Mouse (Mus musculus) layer of hippocampus, adult 18-20 months (tissue): ENCODE data around the gene Pram1. TPM values are rescaled to one million over a fixed set of nuclear protein-coding genes. Genes with fewer than 3 reads are reported as not detected.

Experiments
- DNase-seq, 2 experiments: peaks; one replicate each; pipeline ENCODE4 v3.0.0; 2022; ENCODE audit warnings: low spot score in 2 of 2
- total RNA-seq, 2 experiments: library from RNA; stranded (reverse); gene quantifications; 2 replicates each; pipeline ENCODE4 v1.2.3; 2021

The Pram1 gene
- total RNA-seq, 2 experiments from 2014 or later: 0.30 TPM; not detected in 1

- DNase-seq: no peak
Measured at GRCm38 (mm10) chr17:33666813-33667212, 29.0 kb downstream of the Pram1 start.

- DNase-seq: no peak
Measured at GRCm38 (mm10) chr17:33669681-33670080, 31.8 kb downstream of the Pram1 start.

GRCm38 (mm10) chr17:33673837-33674236, 36.0 kb downstream of the Pram1 start:
- no peak for DNase-seq

- no peak for DNase-seq
Measured at GRCm38 (mm10) chr17:33675452-33675851, 37.6 kb downstream of the Pram1 start.

GRCm38 (mm10) chr17:33676086-33676485, 38.2 kb downstream of the Pram1 start:
- DNase-seq: no peak

- DNase-seq: no peak
Measured at GRCm38 (mm10) chr17:33678771-33679170, 40.9 kb downstream of the Pram1 start.

GRCm38 (mm10) chr17:33681767-33682166, 43.9 kb downstream of the Pram1 start:
- no peak for DNase-seq

- DNase-seq: peak; percentile 76 to 84
Measured at GRCm38 (mm10) chr17:33684671-33685231, 46.9 kb downstream of the Pram1 start.

GRCm38 (mm10) chr17:33685249-33685653, 47.4 kb downstream of the Pram1 start:
- peak; percentile 96 to 98 for DNase-seq

- no peak for DNase-seq
Measured at GRCm38 (mm10) chr17:33686760-33687159, 48.9 kb downstream of the Pram1 start, which contains the start of gene Hnrnpm. Hnrnpm (minus strand) TSS chr17:33686860.

Other genes starting within 250 kb of the Pram1 start
- 10 to 100 TPM; 11.4 to 12.7 TPM for gene Zfp101, start 243.4 kb upstream of the Pram1 start, total RNA-seq
- not detected for gene Actl9, start 205.2 kb upstream of the Pram1 start, total RNA-seq
- gene Adamts10, start 113.9 kb upstream of the Pram1 start, total RNA-seq: 10 to 100 TPM; 18.7 to 20.3 TPM
- 1 to 10 TPM; 1.3 to 2.8 TPM for gene Myo1f, start 82.3 kb upstream of the Pram1 start, total RNA-seq
- gene Zfp414, start 9.0 kb upstream of the Pram1 start, total RNA-seq: 10 to 100 TPM; 43.8 to 47.2 TPM
- gene Hnrnpm, start 48.8 kb downstream of the Pram1 start, total RNA-seq: 100 to 1,000 TPM; 136 to 150 TPM
- 10 to 100 TPM; 86.2 to 87.1 TPM for gene March2, start 80.6 kb downstream of the Pram1 start, total RNA-seq
- gene Rab11b, start 122.5 kb downstream of the Pram1 start, total RNA-seq: 100 to 1,000 TPM; 341 to 345 TPM
- gene Angptl4, start 143.8 kb downstream of the Pram1 start, total RNA-seq: 1 to 10 TPM; 2.6 to 3.5 TPM
- gene Kank3, start 172.5 kb downstream of the Pram1 start, total RNA-seq: 10 to 100 TPM; 27.6 to 28.8 TPM
- 100 to 1,000 TPM; 756 to 834 TPM for gene Rps28, start 186.5 kb downstream of the Pram1 start, total RNA-seq
- gene Ndufa7, start 186.5 kb downstream of the Pram1 start, total RNA-seq: 100 to 1,000 TPM; 199 to 208 TPM
- 10 to 100 TPM; 20.4 to 23.3 TPM for gene Cd320, start 205.0 kb downstream of the Pram1 start, total RNA-seq
- gene Gm7029, start 235.8 kb downstream of the Pram1 start, total RNA-seq: not detected